Mouse (Mus musculus): ENCODE results near the gene Abcc2.

DNA sequence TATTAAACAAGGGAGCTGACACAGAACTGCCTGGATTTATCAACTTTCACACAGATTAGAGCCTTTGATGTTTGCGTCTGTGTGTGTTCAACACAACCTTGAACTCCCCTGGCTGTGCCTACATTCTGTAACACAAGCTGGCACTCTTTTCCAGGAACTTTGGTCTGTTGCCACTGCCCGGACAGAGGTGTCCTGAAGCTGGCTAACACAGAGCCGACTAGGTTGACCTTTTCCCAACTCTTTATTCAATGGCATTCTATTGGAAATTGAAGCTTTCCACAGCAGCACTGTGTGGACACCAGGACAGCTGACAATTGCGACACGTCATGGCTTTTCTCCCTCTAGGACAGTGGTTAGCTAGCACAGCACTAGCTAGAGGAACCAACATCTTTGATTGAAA is 15.2 kb downstream of the Abcc2 start:
- TF ChIP-seq CTCF (IDR thresholded peaks at IDR 0.05; ENCODE audit: insufficient read depth, low read depth, low read length): no peak
- TF ChIP-seq POLR2A (IDR thresholded peaks at IDR 0.05; ENCODE audit: insufficient read depth, low read depth, low read length): no peak

All from olfactory bulb, adult 2 months (tissue).